ENCODE assay signal across 12 mouse cellular contexts in the genomic region with DNA sequence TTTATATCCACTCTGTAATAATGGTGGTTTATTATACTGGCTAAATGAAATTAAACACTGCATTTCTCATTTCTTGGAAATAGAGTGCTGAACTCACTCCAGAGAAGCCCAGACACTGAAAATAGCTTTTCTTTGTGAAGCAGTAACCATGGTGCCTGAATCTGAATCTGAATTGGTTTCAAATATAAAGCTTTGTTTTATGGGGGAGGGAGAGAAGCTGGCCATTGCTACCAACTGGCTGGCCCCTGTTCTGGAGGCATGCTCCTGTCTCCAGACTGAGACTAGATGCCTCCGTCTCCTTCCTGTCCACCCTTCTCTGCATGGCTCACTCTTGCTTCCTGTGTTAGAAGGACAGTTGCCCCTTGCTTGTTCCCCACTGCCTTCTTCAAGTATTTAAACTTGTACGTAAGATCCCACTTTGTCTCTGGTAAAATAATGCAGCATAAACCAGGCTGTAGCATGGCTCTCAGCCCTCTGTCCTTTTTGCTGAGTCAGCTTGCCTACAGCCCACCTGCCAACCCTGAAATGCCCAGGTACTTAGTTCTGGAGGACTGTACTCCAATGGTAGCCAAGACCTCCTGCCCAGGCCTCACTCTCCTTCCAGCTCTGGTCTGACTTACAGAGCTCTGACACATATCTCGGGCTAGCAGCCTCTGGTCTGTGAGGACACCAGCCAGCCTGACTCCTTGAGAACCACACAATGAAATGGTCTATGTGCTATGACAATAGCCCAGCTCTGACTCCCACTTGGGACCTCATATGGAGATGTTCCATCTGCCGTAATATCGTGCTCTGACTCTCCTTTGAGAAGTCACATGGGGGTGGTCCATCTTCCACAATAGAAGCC. TPM values are rescaled to one million over a fixed set of nuclear protein-coding genes. Genes with fewer than 3 reads are reported as not detected.
DNase-seq lines count a peak whose midpoint lies in the region; ATAC-seq and TF ChIP-seq lines count a peak whose summit lies in the region.
"Had no signal": no experiment of that assay in that cellular context is flagged by ENCODE, and none has a peak within 500 bp of the region (broad histone marks: within the 10 kb centered on the region; RNA-seq: fewer than 3 reads in every experiment).

No protein-coding gene starts in this region.

- H3K27ac ChIP-seq in hindbrain, embryonic 14.5 days = no peak overlapping the region
- H3K27ac ChIP-seq in midbrain, postnatal 0 days (ENCODE audit: low read depth, low read length) = no peak overlapping the region
- H3K27ac ChIP-seq: embryonic facial prominence, embryonic 12.5 days; macrophage had no signal

- 0 out of 2 replicates have a peak, but pooled peaks cover 10% of the 10 kb centered on the region for H3K4me1 ChIP-seq in hindbrain, embryonic 14.5 days (replicated peaks; ENCODE audit: control insufficient read depth, insufficient read depth, low read length)
- H3K4me1 ChIP-seq in midbrain, postnatal 0 days (ENCODE audit: insufficient read depth, low read length) = no peaks in the 10 kb centered on the region
- H3K4me1 ChIP-seq: embryonic facial prominence, embryonic 12.5 days had no signal

- peaks cover 7% of the 10 kb centered on the region for H3K36me3 ChIP-seq in hindbrain, embryonic 14.5 days (replicated peaks; ENCODE audit: control insufficient read depth, insufficient read depth)
- H3K36me3 ChIP-seq in midbrain, postnatal 0 days (ENCODE audit: insufficient read depth, low read length) = no peaks in the 10 kb centered on the region; the same call in 1 of the 2 replicates
- H3K36me3 ChIP-seq: embryonic facial prominence, embryonic 12.5 days had no signal

- no peak; the same call in 1 of the 2 replicates for ATAC-seq in hindbrain, embryonic 14.5 days (ENCODE audit: low FRiP score)
- no peak for ATAC-seq in midbrain, postnatal 0 days (ENCODE audit: low FRiP score)

- no peaks in the 10 kb centered on the region for H3K27me3 ChIP-seq in hindbrain, embryonic 14.5 days (ENCODE audit: control insufficient read depth, insufficient read depth, low read length)
- H3K27me3 ChIP-seq in midbrain, postnatal 0 days (ENCODE audit: insufficient read depth, low read length) = no peaks in the 10 kb centered on the region
- H3K27me3 ChIP-seq: embryonic facial prominence, embryonic 12.5 days had no signal

- H3K4me2 ChIP-seq in hindbrain, embryonic 14.5 days (replicated peaks) = no peak overlapping the region
- H3K4me2 ChIP-seq in midbrain, postnatal 0 days (ENCODE audit: low read depth, low read length, poor library complexity, severe bottlenecking) = no peak overlapping the region
- H3K4me2 ChIP-seq: embryonic facial prominence, embryonic 12.5 days had no signal

- H3K9ac ChIP-seq in hindbrain, embryonic 14.5 days = no peak overlapping the region
- H3K9ac ChIP-seq in midbrain, postnatal 0 days (replicated peaks; ENCODE audit: low read length, poor library complexity, severe bottlenecking) = no peak overlapping the region
- H3K9ac ChIP-seq: embryonic facial prominence, embryonic 12.5 days had no signal

- WGBS in hindbrain, embryonic 14.5 days = 36% methylated on average over 5 of the region's 5 CpGs
- WGBS in midbrain, postnatal 0 days = 46% methylated on average over 5 of the region's 5 CpGs

- no peak overlapping the region for H3K4me3 ChIP-seq in hindbrain, embryonic 14.5 days (replicated peaks; ENCODE audit: low read length)
- H3K4me3 ChIP-seq in midbrain, postnatal 0 days (ENCODE audit: low read depth, low read length) = no peak overlapping the region
- H3K4me3 ChIP-seq: embryonic facial prominence, embryonic 12.5 days had no signal

- TF ChIP-seq CTCF in brain, embryonic 14.5 days (IDR thresholded peaks at IDR 0.05; ENCODE audit: borderline replicate concordance, extremely low read depth, insufficient read depth, insufficient read length) = no peak
- TF ChIP-seq CTCF in midbrain, postnatal 0 days (IDR thresholded peaks at IDR 0.05) = no peak

- no peak for TF ChIP-seq POLR2A in brain, embryonic 14.5 days (IDR thresholded peaks at IDR 0.05; ENCODE audit: borderline replicate concordance, extremely low read depth, insufficient read depth, insufficient read length, poor library complexity, severe bottlenecking)

- H3K9me3 ChIP-seq in hindbrain, embryonic 14.5 days (ENCODE audit: control insufficient read depth, low read length) = no peaks in the 10 kb centered on the region
- no peaks in the 10 kb centered on the region for H3K9me3 ChIP-seq in midbrain, postnatal 0 days (ENCODE audit: low read length)
- H3K9me3 ChIP-seq: embryonic facial prominence, embryonic 12.5 days had no signal

- peak; percentile 65 for DNase-seq in heart, adult 11 months
- DNase-seq in heart, postnatal 4 days = no peak
- DNase-seq in brain, embryonic 14.5 days (ENCODE audit: low read depth) = peak; percentile 76
- peak; percentile 29 for DNase-seq in hindbrain, embryonic 14.5 days (ENCODE audit: low spot score)
- peak; percentile 35 for DNase-seq in midbrain, postnatal 0 days (ENCODE audit: low spot score)
- DNase-seq in adrenal gland, adult (ENCODE audit: inconsistent age in 2 of 2, low spot score in 1 of 2) = no peak
- DNase-seq in ovary, postnatal 14 days (ENCODE audit: low spot score) = no peak
- no peak for DNase-seq in adrenal gland, adult 18-20 months (ENCODE audit: low spot score in 2 of 2)
- DNase-seq: heart, postnatal 36 days; kidney, postnatal 25 days had no signal

RNA-seq across cellular contexts. Expression of a gene that starts 18.8 kb away (rescaled TPM):
- total RNA-seq in heart, postnatal 4 days (2021) = 10 to 100 TPM; 50.8 to 52.3 TPM
- polyA plus RNA-seq in brain, embryonic 14.5 days (2012; rRNA removed) = 356 and 1,494 TPM in 2 replicates
- 1,189 and 1,220 TPM in 2 replicates for polyA plus RNA-seq in hindbrain, embryonic 14.5 days (2014; fragmentation: Nextera tagmentation; extraction: Ambion mirVana)
- 11.9 and 38.1 TPM in 2 replicates for total RNA-seq in midbrain, postnatal 0 days (2014; rRNA removed)
- 822 and 930 TPM in 2 replicates for polyA plus RNA-seq in midbrain, postnatal 0 days (2015; fragmentation: Nextera tagmentation; extraction: Ambion mirVana)
- total RNA-seq in adrenal gland, adult 18-20 months (2021) = 10 to 100 TPM; 55.5 to 62.2 TPM

Comparison
In these comparisons a context has a peak if more than half of its experiments do, and no peak if none do; other contexts are left out.
1. DNase-seq: peak in heart, adult 11 months (single experiment), brain, embryonic 14.5 days (single experiment), hindbrain, embryonic 14.5 days (single experiment) and midbrain, postnatal 0 days (single experiment); none in heart, postnatal 4 days (single experiment), adrenal gland, adult (0 of 2), ovary, postnatal 14 days (single experiment) and adrenal gland, adult 18-20 months (0 of 2).